Mouse (Mus musculus): Measurements from ENCODE around the gene H2-DMa.
A peak's percentile ranks its signal among the peaks of the same experiment; 100 is the strongest.
"Not testable (repeated sequence)": the region's sequence is repeated elsewhere in the genome, so short reads cannot be mapped to it uniquely, and the experiment has no call there.

The H2-DMa gene

GRCm38 (mm10) chr17:34127475-34127874, 8.1 kb downstream of the H2-DMa start:
- DNase-seq, result peak; percentile 69

GRCm38 (mm10) chr17:34128264-34128937, 9.1 kb downstream of the H2-DMa start:
- peak; percentile 73 for DNase-seq

- peak; percentile 69 for DNase-seq
Measured at GRCm38 (mm10) chr17:34128944-34129791, 9.8 kb downstream of the H2-DMa start.

- no peak for DNase-seq
Measured at GRCm38 (mm10) chr17:34130073-34130947, 11.0 kb downstream of the H2-DMa start.

- DNase-seq, result no peak
Measured at GRCm38 (mm10) chr17:34131911-34132310, 12.6 kb downstream of the H2-DMa start.

- no peak for DNase-seq
Measured at GRCm38 (mm10) chr17:34133289-34133688, 13.9 kb downstream of the H2-DMa start.

- no peak for DNase-seq
Measured at GRCm38 (mm10) chr17:34134451-34134850, 15.1 kb downstream of the H2-DMa start.

- DNase-seq, result peak; percentile 99
Measured at GRCm38 (mm10) chr17:34135297-34136224, 16.2 kb downstream of the H2-DMa start.

GRCm38 (mm10) chr17:34137601-34138000, 18.3 kb downstream of the H2-DMa start:
- DNase-seq, result no peak

- no peak for DNase-seq
Measured at GRCm38 (mm10) chr17:34138655-34139054, 19.3 kb downstream of the H2-DMa start.

- no peak for DNase-seq
Measured at GRCm38 (mm10) chr17:34139416-34139815, 20.1 kb downstream of the H2-DMa start.

- no peak for DNase-seq
Measured at GRCm38 (mm10) chr17:34140240-34140639, 20.9 kb downstream of the H2-DMa start.

GRCm38 (mm10) chr17:34141448-34141847, 22.1 kb downstream of the H2-DMa start:
- no peak for DNase-seq

- no peak for DNase-seq
Measured at GRCm38 (mm10) chr17:34142456-34143010, 23.2 kb downstream of the H2-DMa start.

- peak; percentile 90 for DNase-seq
Measured at GRCm38 (mm10) chr17:34143033-34143432, 23.7 kb downstream of the H2-DMa start, which contains the start of gene H2-DMb2. Gene H2-DMb2 (plus strand): TSS chr17:34143307.

GRCm38 (mm10) chr17:34143461-34143860, 24.1 kb downstream of the H2-DMa start:
- DNase-seq, result no peak

GRCm38 (mm10) chr17:34144221-34144620, 24.9 kb downstream of the H2-DMa start:
- not testable (repeated sequence) for DNase-seq

- no peak for DNase-seq
Measured at GRCm38 (mm10) chr17:34144960-34145371, 25.6 kb downstream of the H2-DMa start.

GRCm38 (mm10) chr17:34152923-34153322, 33.6 kb downstream of the H2-DMa start, which contains the start of gene H2-DMb1:
Gene H2-DMb1 (plus strand): TSS chr17:34153072.
- no peak for DNase-seq

- no peak for DNase-seq
Measured at GRCm38 (mm10) chr17:34155534-34155933, 36.2 kb downstream of the H2-DMa start.

- peak; percentile 78 for DNase-seq
Measured at GRCm38 (mm10) chr17:34164202-34164895, 45.0 kb downstream of the H2-DMa start.
